Mouse (Mus musculus): ENCODE measurements around the gene Gp6. TPM values are rescaled to one million over a fixed set of nuclear protein-coding genes. Genes with fewer than 3 reads are reported as not detected.

Gp6 gene
- polyA plus RNA-seq, 1 experiment from 2014 or later = 0.11 TPM

DNA sequence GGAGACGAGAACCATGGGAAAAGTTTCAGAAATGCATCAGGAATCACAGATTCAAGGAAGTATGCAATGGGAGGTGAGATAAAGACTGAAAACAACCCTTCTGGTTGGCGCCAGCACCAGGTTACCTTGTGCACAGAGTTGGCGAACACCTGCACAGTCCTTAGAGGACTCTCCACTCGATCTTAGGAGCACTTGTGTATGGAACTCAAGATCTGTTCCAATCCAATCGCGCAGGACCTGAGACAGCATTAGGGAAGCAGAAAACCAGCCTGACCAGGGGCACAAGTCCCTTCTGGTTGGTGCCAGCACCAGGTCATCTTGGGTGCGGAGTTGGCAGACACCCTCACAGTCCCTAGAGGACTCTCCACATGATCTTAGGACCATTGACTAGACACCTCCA is 24.0 kb downstream of the Gp6 start:
- Histone ChIP-seq H3K4me1 (no peaks in the 10 kb centered on the region), H3K36me3 (no peaks in the 10 kb centered on the region), H3K4me3 (no peak overlapping the region), H3K4me2 (replicated peaks) (no peak overlapping the region), H3K9me3 (0 out of 2 replicates have a peak, but pooled peaks cover 4% of the 10 kb centered on the region), H3K27ac (replicated peaks) (no peak overlapping the region), H3K27me3 (no peaks in the 10 kb centered on the region), H3K9ac (replicated peaks) (no peak overlapping the region)
- ATAC-seq (ENCODE audit: low FRiP score, low read depth) = no peak
- WGBS = 79% methylated on average over 7 of the region's 7 CpGs

DNA sequence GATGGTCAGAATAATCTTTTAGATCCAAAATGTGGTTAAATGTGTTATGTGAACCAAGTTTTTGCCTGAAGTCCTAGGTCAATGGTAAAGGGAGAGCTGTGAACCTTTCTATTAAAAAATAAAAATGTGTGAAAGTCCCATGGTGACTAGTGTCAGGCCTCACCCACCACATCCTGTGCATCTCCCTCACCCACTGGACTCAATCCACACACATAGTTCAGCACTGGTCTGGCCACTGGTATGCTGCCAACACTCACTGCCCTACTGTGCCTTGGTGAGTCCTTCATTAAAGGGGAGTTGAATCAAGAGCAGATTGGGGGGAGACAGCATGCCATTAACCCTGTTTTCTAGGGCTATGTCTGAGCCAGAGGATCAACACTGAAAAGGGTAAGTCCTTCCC is 60.0 kb downstream of the Gp6 start, which contains the start of gene Ncr1:
Gene Ncr1, plus strand, starts transcription at position 216 of the 400 bp plus-strand sequence.
- H3K9me3 ChIP-seq = no peaks in the 10 kb centered on the region
- H3K4me2 ChIP-seq (replicated peaks) = no peak within 1 kb of the TSS
- no peak within 1 kb of the TSS for H3K9ac ChIP-seq (replicated peaks)
- no peak for ATAC-seq (ENCODE audit: low FRiP score, low read depth)
- no peak within 1 kb of the TSS for H3K4me3 ChIP-seq
- no peaks in the 10 kb centered on the region for H3K4me1 ChIP-seq
- no peak within 1 kb of the TSS for H3K27ac ChIP-seq (replicated peaks)
- H3K27me3 ChIP-seq = no peaks in the 10 kb centered on the region
- no peaks in the 10 kb centered on the region for H3K36me3 ChIP-seq

DNA sequence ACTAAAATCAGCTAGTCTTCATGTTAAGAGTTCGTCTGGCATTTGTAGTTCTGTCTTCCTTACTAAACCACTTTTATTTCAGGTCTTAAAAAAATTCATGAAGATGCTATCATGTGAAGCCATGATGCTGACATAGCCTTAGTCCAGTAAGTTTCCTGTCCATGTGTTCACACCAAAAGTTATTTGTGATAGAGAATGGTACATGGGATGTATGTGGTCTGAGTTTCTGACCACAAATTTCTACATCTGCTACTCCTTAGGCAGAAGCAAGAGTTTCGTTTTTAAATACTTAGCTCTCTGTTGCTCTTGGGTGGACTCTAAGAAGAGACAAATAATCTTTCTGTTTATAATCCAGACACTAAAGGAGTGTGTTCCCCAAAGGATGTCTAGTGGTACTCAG is 74.2 kb downstream of the Gp6 start:
- WGBS = 75% methylated on average over 2 of the region's 2 CpGs
- H3K4me2 ChIP-seq (replicated peaks) = no peak overlapping the region
- no peak for ATAC-seq (ENCODE audit: low FRiP score, low read depth)

More for the DNA sequence above, 74.2 kb downstream of the Gp6 start:
- no peak overlapping the region for H3K27ac ChIP-seq (replicated peaks)
- no peaks in the 10 kb centered on the region for H3K9me3 ChIP-seq
- H3K9ac ChIP-seq (replicated peaks) = no peak overlapping the region
- no peaks in the 10 kb centered on the region for H3K36me3 ChIP-seq
- H3K4me3 ChIP-seq = no peak overlapping the region
- no peaks in the 10 kb centered on the region for H3K27me3 ChIP-seq
- no peaks in the 10 kb centered on the region for H3K4me1 ChIP-seq

Small RNA genes within 50 kb of the gene (microRNA-seq; reads per million reads assigned to microRNA genes)
- not detected for gene Gm24605
- not detected for gene Gm24752
- not detected for gene Gm25349

Other genes with a start within 250 kb of the Gp6 start
- 2.5 and 2.7 TPM in 2 replicates for gene Leng9, start 247.4 kb downstream of the Gp6 start, polyA plus RNA-seq (2016; fragmentation: Nextera tagmentation; extraction: Ambion mirVana)
- 13.2 and 17.7 TPM in 2 replicates for gene Cdc42ep5, start 232.9 kb downstream of the Gp6 start, polyA plus RNA-seq (2016; fragmentation: Nextera tagmentation; extraction: Ambion mirVana)
- not detected in 2 replicates for gene Lilra5, start 160.0 kb downstream of the Gp6 start, polyA plus RNA-seq (2016; fragmentation: Nextera tagmentation; extraction: Ambion mirVana)
- not detected in 2 replicates for gene Ncr1, start 60.0 kb downstream of the Gp6 start, polyA plus RNA-seq (2016; fragmentation: Nextera tagmentation; extraction: Ambion mirVana)
- gene Rdh13, start 47.9 kb upstream of the Gp6 start, polyA plus RNA-seq (2016; fragmentation: Nextera tagmentation; extraction: Ambion mirVana) = 28.6 and 30.9 TPM in 2 replicates
- gene Eps8l1, start 62.9 kb upstream of the Gp6 start, polyA plus RNA-seq (2016; fragmentation: Nextera tagmentation; extraction: Ambion mirVana) = 4.6 and 5.6 TPM in 2 replicates
- 61.2 and 67.3 TPM in 2 replicates for gene Ppp1r12c, start 103.9 kb upstream of the Gp6 start, polyA plus RNA-seq (2016; fragmentation: Nextera tagmentation; extraction: Ambion mirVana)
- 10.9 and 11.1 TPM in 2 replicates for gene Tnnt1, start 118.6 kb upstream of the Gp6 start, polyA plus RNA-seq (2016; fragmentation: Nextera tagmentation; extraction: Ambion mirVana)
- 1.9 and 3.3 TPM in 2 replicates for gene Tnni3, start 126.5 kb upstream of the Gp6 start, polyA plus RNA-seq (2016; fragmentation: Nextera tagmentation; extraction: Ambion mirVana)
- gene Dnaaf3, start 134.7 kb upstream of the Gp6 start, polyA plus RNA-seq (2016; fragmentation: Nextera tagmentation; extraction: Ambion mirVana) = 1.9 and 2.1 TPM in 2 replicates
- gene Syt5, start 149.8 kb upstream of the Gp6 start, polyA plus RNA-seq (2016; fragmentation: Nextera tagmentation; extraction: Ambion mirVana) = 30.9 and 33.8 TPM in 2 replicates
- gene Ptprh, start 206.3 kb upstream of the Gp6 start, polyA plus RNA-seq (2016; fragmentation: Nextera tagmentation; extraction: Ambion mirVana) = 0.10 and 0.14 TPM in 2 replicates
- 2.8 TPM in 2 replicates for gene Tmem86b, start 233.7 kb upstream of the Gp6 start, polyA plus RNA-seq (2016; fragmentation: Nextera tagmentation; extraction: Ambion mirVana)